Mouse (Mus musculus) neural tube, embryonic 11.5 days (tissue): ENCODE results near the gene Mdm2. TPM values are rescaled to one million over a fixed set of nuclear protein-coding genes. Genes with fewer than 3 reads are reported as not detected.
"Not testable (repeated sequence)": the region's sequence is repeated elsewhere in the genome, so short reads cannot be mapped to it uniquely, and the experiment has no call there.

Experiments used
- ATAC-seq: fragments of 200-750 bp; cut with Nextera tagmentation; 2 replicates; pipeline ENCODE4 v1.8.0; 2017; ENCODE audit warnings: moderate number of reproducible peaks, mild to moderate bottlenecking, moderate TSS enrichment, moderate library complexity; ENCODE audit not compliant: insufficient read depth, low FRiP score, low TSS enrichment
- DNase-seq: peaks from one replicate; pipeline ENCODE4 v3.0.0-alpha.2; 2015; ENCODE audit warnings: low spot score
- H3K27ac ChIP-seq: fragments of 300-500 bp; sonication (generic); 2 replicates; pipeline ENCODE4 v1.5.1; 2014; ENCODE audit warnings: low read depth, mild to moderate bottlenecking, low read length
- H3K27me3 ChIP-seq: fragments of 300-500 bp; sonication (generic); 2 replicates; pipeline ENCODE4 v1.6.1; 2014; ENCODE audit warnings: mild to moderate bottlenecking, low read length, mixed read lengths; ENCODE audit not compliant: control insufficient read depth, insufficient read depth
- H3K36me3 ChIP-seq: fragments of 300-500 bp; sonication (generic); 2 replicates; pipeline ENCODE4 v1.6.1; 2014; ENCODE audit warnings: mild to moderate bottlenecking, low read length, moderate library complexity, mixed read lengths; ENCODE audit not compliant: control insufficient read depth, insufficient read depth
- H3K4me1 ChIP-seq: fragments of 300-500 bp; sonication (generic); 2 replicates; pipeline ENCODE4 v1.6.1; 2014; ENCODE audit warnings: low read length, mixed read lengths; ENCODE audit not compliant: control insufficient read depth, insufficient read depth
- H3K4me2 ChIP-seq: fragments of 300-500 bp; sonication (generic); 2 replicates; pipeline ENCODE4 v1.6.1; 2014; ENCODE audit warnings: low read depth, mild to moderate bottlenecking, moderate library complexity
- H3K4me3 ChIP-seq: fragments of 300-500 bp; sonication (generic); 2 replicates; pipeline ENCODE4 v1.5.1; 2014; ENCODE audit warnings: low read depth, low read length
- H3K9ac ChIP-seq: fragments of 300-500 bp; sonication (generic); 2 replicates; pipeline ENCODE4 v1.6.1; 2014; ENCODE audit warnings: mild to moderate bottlenecking, low read length
- H3K9me3 ChIP-seq: fragments of 300-500 bp; sonication (generic); 2 replicates; pipeline ENCODE4 v1.6.1; 2016; ENCODE audit warnings: low read length; ENCODE audit not compliant: control insufficient read depth
- WGBS: fragments of 180-500 bp; shearing (Covaris S2); extraction: QIAGEN DNeasy Blood & Tissue Kit; methylation state at CpG from one replicate; pipeline ENCODE4 v1.1.7; 2014; 5-methylcytosine and 5-hydroxymethylcytosine counted together
- polyA plus RNA-seq: library from polyadenylated mRNA; unstranded; fragments of >200 nt; fragmentation: Nextera tagmentation; extraction: Ambion mirVana; gene quantifications from 2 replicates; pipeline ENCODE4 v1.2.1, GENCODE M21; 2014

The Mdm2 gene
- polyA plus RNA-seq, 1 experiment from 2014 or later = 63.2 TPM

GRCm38 (mm10) chr10:117742618-117743017 is 32.1 kb upstream of the Mdm2 start:
- Histone ChIP-seq H3K4me2 (no peak overlapping the region), H3K4me1 (no peaks in the 10 kb centered on the region), H3K27ac (no peak overlapping the region), H3K4me3 (no peak overlapping the region), H3K27me3 (no peaks in the 10 kb centered on the region), H3K36me3 (peaks cover 5% of the 10 kb centered on the region), H3K9ac (no peak overlapping the region), H3K9me3 (no peaks in the 10 kb centered on the region)
- ATAC-seq (no peak), DNase-seq (no peak)
- 91% methylated on average over 4 of the region's 4 CpGs for WGBS

GRCm38 (mm10) chr10:117741698-117742475 is 31.3 kb upstream of the Mdm2 start:
- Histone ChIP-seq H3K9me3 (no peaks in the 10 kb centered on the region), H3K4me1 (no peaks in the 10 kb centered on the region), H3K27ac (no peak overlapping the region), H3K4me2 (no peak overlapping the region), H3K27me3 (no peaks in the 10 kb centered on the region), H3K36me3 (peaks cover 5% of the 10 kb centered on the region), H3K4me3 (no peak overlapping the region), H3K9ac (0 out of 2 replicates have a peak overlapping the region, but pooled peaks have one; percentile 5)
- 88% methylated on average over 15 of the region's 15 CpGs for WGBS
- DNase-seq (no peak), ATAC-seq (no peak)

DNA sequence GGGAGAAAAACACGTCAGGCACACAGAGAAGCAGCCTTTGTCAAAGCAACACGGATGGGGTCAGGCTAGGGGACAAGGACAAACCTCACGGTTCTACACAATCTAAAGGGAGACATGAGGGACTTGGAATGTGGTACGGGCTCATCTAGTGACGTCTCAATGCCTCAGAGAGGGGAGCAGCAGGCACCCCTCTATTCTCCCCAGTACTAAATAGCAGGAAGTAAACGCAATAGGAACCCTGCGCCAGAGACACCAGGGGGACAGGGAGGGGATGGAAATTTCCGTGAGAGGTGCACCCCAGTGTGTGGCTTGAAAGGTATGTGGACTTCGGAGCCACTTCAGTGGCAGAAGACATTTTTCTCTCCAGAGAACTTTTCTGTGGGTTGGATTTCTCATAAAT is 30.4 kb upstream of the Mdm2 start:
- Histone ChIP-seq H3K4me3 (no peak overlapping the region), H3K27me3 (no peaks in the 10 kb centered on the region), H3K4me1 (no peaks in the 10 kb centered on the region), H3K36me3 (peaks cover 9% of the 10 kb centered on the region), H3K27ac (no peak overlapping the region), H3K4me2 (no peak overlapping the region), H3K9me3 (no peaks in the 10 kb centered on the region), H3K9ac (no peak overlapping the region)
- 89% methylated on average over 9 of the region's 9 CpGs for WGBS
- ATAC-seq = no peak
- no peak for DNase-seq

DNA sequence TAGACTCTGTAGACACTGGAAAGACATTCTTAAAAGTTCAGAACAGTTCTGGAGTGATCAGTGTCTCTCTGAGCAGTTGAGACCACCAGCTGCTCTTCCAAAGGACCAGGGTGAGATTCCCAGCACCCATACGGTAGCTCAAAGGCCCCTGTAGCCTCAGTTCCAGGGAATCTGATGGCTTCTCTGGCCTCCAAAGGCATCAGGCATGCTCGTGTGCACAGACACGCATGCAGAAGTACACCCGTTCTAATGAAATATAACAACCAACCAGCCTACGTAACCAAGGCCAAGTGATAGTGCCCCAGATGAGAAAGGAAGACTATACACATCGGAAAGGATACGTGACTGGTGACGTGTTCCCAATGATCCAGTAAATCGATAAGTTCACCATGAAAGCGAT is 29.6 kb upstream of the Mdm2 start:
- H3K4me2 ChIP-seq = no peak overlapping the region
- H3K27ac ChIP-seq = no peak overlapping the region
- ATAC-seq (no peak), DNase-seq (no peak)
- 96% methylated on average over 10 of the region's 10 CpGs for WGBS
- no peaks in the 10 kb centered on the region for H3K9me3 ChIP-seq
- peaks cover 9% of the 10 kb centered on the region for H3K36me3 ChIP-seq
- H3K27me3 ChIP-seq = no peaks in the 10 kb centered on the region
- H3K4me3 ChIP-seq = no peak overlapping the region
- no peaks in the 10 kb centered on the region for H3K4me1 ChIP-seq
- no peak overlapping the region for H3K9ac ChIP-seq

DNA sequence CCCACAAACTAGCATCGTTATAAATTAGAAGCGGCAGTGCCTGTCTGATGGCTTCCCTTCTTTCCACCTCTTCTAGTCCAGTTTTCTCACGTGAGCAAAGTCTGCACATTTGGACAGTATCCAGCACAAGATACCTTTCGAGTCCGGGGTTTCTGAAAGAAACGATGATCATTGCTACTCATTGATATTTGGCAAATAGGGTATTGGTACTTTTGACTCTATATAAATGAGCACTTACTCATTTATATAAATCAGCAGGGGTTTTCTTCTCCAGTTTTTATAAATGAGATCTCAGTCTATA is 29.0 kb upstream of the Mdm2 start:
- H3K4me3 ChIP-seq = no peak overlapping the region
- no peak overlapping the region for H3K27ac ChIP-seq
- peaks cover 9% of the 10 kb centered on the region for H3K36me3 ChIP-seq
- no peak overlapping the region for H3K4me2 ChIP-seq
- no peak overlapping the region for H3K9ac ChIP-seq
- 94% methylated on average over 6 of the region's 6 CpGs for WGBS
- no peaks in the 10 kb centered on the region for H3K4me1 ChIP-seq
- ATAC-seq = no peak
- no peaks in the 10 kb centered on the region for H3K27me3 ChIP-seq
- DNase-seq = no peak
- no peaks in the 10 kb centered on the region for H3K9me3 ChIP-seq

- no peak for ATAC-seq
These were observed 28.5 kb upstream of the Mdm2 start for GRCm38 (mm10) chr10:117738928-117739647.

GRCm38 (mm10) chr10:117738140-117738921 is 27.8 kb upstream of the Mdm2 start:
- H3K27me3 ChIP-seq = no peaks in the 10 kb centered on the region
- no peak overlapping the region for H3K9ac ChIP-seq
- no peak overlapping the region for H3K4me3 ChIP-seq
- no peak overlapping the region for H3K4me2 ChIP-seq
- no peaks in the 10 kb centered on the region for H3K4me1 ChIP-seq
- WGBS = 85% methylated on average over 13 of the region's 13 CpGs
- no peak for DNase-seq
- H3K36me3 ChIP-seq = peaks cover 9% of the 10 kb centered on the region
- ATAC-seq = no peak
- no peaks in the 10 kb centered on the region for H3K9me3 ChIP-seq
- no peak overlapping the region for H3K27ac ChIP-seq

More at GRCm38 (mm10) chr10:117738928-117739647, 28.5 kb upstream of the Mdm2 start:
- H3K9me3 ChIP-seq = no peaks in the 10 kb centered on the region
- DNase-seq = no peak
- WGBS = 90% methylated on average over 15 of the region's 15 CpGs
- H3K27ac ChIP-seq = no peak overlapping the region
- no peak overlapping the region for H3K4me2 ChIP-seq
- H3K27me3 ChIP-seq = no peaks in the 10 kb centered on the region
- no peak overlapping the region for H3K9ac ChIP-seq
- H3K4me1 ChIP-seq = no peaks in the 10 kb centered on the region
- H3K4me3 ChIP-seq = no peak overlapping the region
- peaks cover 9% of the 10 kb centered on the region for H3K36me3 ChIP-seq

- not testable (repeated sequence) for H3K4me3 ChIP-seq, H3K9me3 ChIP-seq, H3K4me2 ChIP-seq, H3K9ac ChIP-seq, H3K36me3 ChIP-seq, ATAC-seq, H3K27me3 ChIP-seq, H3K4me1 ChIP-seq, DNase-seq, H3K27ac ChIP-seq
- WGBS = 94% methylated on average over 8 of the region's 8 CpGs
These were observed 26.9 kb upstream of the Mdm2 start for GRCm38 (mm10) chr10:117737498-117737897.
